Mouse (Mus musculus): ENCODE measurements at regions not wholly inside any gene's neighbourhood (a gene's known extent, or its start where the extent isn't known, plus 50 kb on each side); places are given as distances from the start of the nearest gene placed in this dataset.

DNA sequence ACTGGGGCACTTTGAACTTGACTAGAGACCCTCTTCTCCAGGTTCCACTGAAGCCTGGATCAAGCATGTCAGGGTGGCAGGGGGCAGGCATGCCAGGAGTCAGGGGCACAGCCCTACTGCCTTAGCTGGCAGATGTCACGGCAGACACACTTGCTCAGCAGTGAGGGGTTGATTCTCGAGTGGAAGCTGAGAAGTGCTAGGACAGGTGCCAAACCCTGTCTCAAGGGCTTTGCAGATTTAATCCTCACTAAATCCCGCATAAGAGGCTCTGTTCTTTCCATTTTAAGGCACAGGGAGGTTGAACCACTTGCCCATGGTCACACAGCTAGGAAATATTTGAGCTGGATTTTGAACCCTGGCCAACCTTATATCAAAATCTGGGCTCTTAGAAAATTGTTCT is 223.5 kb upstream of the Mvb12b start:
- no peak for ATAC-seq (replicated peaks; ENCODE audit: low FRiP score, poor library complexity, severe bottlenecking)

DNA sequence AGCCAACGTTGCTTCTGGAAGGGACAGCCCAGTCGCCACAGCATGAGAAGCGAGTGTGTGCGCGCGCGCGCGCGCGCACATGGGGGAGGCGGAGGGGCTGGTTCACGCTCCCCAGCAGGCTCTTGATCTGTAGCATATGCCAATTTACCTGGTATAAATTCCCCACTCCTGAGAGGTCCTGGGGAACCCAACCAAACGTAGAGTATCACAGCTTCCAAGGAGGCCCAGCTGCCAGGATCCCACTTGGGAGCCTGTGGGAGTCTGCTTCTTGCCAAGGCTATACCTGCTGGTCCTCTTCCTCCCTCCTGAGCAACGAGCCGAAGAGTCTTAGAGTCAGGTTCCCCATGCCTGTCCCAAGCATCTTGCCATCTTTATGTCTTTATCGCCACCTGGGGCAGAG is 222.8 kb upstream of the Mvb12b start:
- no peak for ATAC-seq (replicated peaks; ENCODE audit: low FRiP score, poor library complexity, severe bottlenecking)

DNA sequence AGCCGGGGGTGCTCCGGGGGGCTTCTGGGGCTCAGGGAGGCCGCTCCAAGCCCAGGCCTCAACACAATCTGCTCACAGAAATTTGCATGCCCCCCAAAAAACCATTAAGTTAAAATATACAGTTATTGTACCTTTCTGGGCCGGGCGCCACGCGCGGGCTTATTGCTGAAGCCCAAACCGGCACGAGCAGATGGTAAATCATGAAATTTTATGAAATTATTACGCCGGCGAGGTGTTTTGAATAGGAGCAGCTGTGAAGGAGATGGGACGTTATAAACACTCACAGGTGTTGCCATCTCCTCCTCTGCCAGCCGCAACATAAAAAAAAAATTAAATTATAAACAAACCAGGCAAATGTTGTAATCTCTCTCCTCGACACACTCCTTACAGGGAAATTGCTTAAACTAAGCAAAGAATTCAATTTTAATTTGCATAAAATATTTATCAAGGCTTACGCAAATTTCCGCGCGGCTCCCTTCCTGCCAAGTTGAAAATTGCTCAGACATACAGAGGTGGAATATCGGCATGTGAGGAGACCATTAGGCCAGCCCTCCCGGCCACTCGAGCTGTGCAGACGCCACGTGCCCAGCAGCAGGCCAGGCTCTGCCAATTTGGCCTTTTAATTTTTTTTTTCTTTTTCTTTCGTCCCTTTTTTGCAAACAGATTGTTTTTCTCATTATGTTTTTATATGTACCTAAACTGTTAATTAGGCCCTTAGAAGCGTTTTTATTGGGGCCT is 220.0 kb upstream of the Mvb12b start:
- ATAC-seq (replicated peaks; ENCODE audit: low FRiP score, poor library complexity, severe bottlenecking), result no peak

DNA sequence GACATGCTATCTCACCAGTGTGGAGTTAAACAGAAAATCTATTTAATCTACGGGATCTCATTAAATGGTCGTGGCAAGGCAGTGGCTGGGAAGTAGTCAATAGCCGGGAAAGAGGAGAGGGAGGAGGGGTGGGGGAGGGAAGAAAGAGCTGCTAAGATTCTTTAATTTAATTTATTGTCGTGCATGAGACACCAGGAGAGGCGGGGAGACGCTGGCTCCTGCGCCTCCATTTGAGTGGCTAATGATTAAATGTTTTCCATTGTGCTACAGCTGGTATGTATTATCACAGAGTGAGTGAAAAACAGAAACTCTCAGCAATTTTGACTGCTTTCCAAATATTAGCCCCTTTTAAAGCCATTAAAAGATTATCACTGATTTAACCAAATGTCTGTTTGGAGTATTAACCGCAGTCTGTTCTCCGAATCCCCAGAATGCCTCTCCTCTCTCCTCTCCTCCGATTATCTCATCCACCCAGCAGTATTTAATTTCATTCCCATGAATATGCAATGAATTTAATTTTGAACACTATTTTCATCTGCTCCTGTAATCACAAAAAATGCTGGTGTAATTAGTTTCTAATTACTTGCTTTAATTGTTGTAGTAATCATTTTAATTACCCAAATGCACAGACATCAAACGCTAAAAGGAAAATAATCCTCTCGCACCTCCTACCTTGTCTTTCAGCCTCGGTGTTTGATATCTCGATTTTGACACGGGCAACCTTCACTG is 219.3 kb upstream of the Mvb12b start:
- ATAC-seq (replicated peaks; ENCODE audit: low FRiP score, poor library complexity, severe bottlenecking), result no peak

DNA sequence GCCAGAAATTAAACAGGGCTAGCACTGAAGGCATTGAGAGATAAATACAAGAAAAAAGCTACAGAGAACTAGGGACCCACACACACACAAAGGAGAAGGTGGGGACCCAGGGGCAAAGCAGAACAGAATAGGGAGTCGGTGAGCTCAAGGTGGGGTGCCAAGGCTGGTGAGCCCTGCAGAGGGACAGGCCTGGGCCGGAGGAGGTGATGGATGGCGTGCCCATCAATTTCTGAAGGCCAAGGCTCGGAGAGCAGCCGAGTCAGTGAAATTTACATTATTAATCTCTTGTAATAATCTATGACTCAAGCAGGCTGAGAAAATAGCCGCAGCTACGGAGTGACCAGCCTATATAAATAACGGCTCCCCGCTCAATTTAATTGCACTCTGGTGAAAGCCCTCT is 218.5 kb upstream of the Mvb12b start:
- no peak for ATAC-seq (replicated peaks; ENCODE audit: low FRiP score, poor library complexity, severe bottlenecking)

DNA sequence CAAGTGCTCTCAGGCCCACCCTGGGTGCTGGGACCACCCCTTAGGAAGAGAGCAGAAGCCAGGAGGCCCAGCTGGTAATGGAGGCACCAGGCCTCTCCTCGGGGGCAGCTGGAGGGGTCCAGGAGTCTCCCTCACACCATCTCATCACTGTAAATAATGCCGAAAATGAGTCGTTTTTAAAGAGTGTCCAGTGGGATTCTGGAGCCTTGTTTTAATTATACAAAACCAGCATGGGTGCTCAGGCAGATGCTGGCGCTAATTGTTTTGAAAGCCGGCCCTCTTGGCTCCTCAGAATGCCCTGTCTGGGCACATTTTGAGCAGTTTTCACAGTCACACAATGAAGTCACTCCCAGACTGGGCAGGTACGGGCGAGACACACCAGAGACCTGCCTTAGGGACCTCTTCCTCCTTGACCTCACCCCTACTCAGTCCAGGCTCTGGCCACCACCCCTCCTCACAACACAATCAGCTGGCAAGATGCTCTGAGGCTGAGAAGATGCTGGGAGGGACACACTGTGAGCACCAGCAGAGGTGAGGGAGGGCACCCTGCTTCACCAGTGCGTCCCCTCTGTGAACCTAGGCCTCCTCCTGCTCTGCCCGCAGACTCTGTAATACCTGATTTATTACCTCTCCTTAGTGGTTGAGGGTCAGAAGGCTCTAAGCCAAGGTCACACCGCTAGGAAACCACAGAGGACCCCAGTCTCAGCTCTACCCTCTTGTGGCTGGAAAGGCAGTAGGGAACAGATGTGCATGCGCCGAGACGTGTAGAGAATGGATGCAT is 217.7 kb upstream of the Mvb12b start:
- ATAC-seq (replicated peaks; ENCODE audit: low FRiP score, poor library complexity, severe bottlenecking), result no peak

DNA sequence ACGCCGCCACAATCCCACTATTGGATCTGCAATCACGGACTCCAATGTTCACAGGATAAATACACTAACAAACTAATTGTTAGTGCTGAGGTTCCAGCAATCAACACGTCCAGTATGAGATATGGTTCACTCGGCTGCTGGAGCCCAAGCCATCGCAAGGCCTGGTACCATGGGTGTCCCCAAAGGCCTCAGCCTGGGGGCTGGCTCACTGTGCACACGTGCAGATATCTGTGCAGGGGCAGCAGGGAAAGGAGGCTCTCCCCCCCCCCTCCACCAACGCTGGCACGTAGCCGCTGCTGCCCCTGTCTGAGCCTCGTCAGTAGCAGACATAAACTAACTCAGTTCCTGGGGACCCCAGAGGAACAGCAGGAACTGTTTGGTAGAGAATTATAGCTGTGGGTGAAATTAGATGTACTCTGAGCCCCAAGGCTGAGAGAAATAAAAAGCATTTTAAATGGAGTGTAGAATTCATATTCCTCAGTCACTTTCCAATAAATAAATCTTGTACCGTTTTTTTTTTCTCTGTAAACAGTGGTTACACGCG is 210.3 kb upstream of the Mvb12b start:
- no peak for ATAC-seq (replicated peaks; ENCODE audit: low FRiP score, poor library complexity, severe bottlenecking)

DNA sequence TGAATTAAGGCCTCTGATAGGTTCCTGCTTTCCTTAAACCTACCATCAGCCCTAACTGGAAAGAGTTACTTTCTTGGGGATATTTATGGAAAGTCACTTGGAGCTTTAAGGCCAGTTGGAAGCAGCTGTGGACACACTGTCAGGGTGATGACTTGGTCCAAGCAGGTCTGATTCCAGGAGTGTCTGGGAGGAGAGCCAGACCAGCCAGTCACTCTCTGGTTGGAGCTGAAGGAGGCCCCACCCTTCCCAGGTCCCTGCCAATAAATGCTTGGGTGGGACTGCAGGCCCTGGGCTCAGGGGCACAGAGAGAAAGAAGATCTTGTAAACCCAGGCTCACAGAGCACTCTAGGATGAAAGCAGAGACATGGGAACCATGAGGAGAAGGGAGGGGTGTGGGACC is 208.8 kb upstream of the Mvb12b start:
- no peak for ATAC-seq (replicated peaks; ENCODE audit: low FRiP score, poor library complexity, severe bottlenecking)

DNA sequence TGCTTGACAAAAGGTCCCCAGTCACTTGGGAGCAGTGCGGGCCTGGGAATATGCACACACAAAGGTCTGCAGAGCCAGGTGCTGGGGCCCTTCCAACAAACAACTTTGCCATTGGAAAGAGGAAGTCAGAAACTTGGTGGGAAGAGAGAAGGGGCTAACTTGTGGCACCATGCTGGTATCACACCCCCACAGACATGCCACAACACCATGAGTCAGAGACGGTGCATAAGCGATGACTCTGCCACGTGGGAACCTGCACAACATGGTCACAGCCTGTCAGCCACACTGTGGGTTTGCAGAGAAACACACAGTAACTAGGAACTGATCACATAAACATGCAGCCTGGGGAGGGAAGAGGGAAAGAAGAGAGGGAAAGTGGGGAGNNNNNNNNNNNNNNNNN is 201.1 kb upstream of the Mvb12b start:
- ATAC-seq (replicated peaks; ENCODE audit: low FRiP score, poor library complexity, severe bottlenecking), result no peak

DNA sequence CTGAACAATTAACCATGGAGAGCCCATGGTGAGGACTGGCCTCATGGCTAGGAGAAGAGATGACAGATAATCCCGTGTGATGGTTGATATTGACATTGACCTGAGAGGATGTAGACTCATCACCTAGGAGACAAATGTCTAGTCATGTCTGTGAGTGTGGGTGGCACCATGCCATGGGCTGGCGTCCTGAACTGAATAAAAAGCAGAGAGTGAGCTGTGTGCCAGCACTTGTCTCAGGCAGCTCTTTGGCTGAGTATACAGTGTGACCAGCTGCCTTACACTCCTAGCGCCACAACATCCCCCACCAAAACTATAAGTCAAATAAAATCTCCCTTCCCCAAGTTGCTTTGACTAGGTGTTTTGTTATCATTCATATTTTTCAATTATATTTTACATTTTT is 198.4 kb upstream of the Mvb12b start:
- no peak for ATAC-seq (replicated peaks; ENCODE audit: low FRiP score, poor library complexity, severe bottlenecking)

DNA sequence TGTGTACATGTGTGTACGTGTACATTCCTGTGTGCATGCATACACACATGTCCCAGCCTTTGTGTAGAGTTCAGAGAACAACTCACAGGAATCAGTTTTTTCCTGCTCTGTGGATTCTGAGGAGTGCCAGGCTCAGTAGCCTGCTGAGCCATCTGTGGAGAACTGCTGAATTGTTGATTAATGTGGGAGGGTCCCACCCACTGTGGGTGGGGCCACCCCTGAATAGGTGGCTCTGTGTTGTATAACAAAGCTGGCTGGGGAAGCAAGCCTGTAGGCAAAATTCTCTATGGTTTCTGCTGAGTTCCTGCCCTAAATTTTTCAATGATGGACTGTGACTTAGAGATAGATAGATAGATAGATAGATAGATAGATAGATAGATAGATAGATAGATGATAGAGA is 196.8 kb upstream of the Mvb12b start:
- ATAC-seq (replicated peaks; ENCODE audit: low FRiP score, poor library complexity, severe bottlenecking), result no peak

DNA sequence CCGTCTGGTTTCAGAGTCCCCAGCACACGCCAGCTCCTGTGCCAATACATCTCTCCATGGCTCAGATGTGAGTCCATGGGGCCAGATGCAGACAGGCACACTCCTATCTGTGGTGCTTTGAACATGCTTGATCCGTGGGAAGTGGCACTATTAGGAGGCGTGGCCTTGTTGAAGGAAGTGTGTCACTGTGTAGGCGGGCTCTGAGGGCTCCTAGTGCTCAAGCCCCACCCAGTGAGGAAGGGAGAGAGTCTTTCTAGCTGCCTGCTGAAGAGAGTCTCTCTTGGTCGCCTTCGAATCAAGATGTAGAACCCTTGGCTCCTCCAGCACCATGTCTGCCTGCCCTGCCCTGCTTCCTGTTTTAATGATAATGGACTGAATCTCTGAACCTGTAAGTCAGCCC is 194.7 kb upstream of the Mvb12b start:
- ATAC-seq (replicated peaks; ENCODE audit: low FRiP score, poor library complexity, severe bottlenecking), result no peak

DNA sequence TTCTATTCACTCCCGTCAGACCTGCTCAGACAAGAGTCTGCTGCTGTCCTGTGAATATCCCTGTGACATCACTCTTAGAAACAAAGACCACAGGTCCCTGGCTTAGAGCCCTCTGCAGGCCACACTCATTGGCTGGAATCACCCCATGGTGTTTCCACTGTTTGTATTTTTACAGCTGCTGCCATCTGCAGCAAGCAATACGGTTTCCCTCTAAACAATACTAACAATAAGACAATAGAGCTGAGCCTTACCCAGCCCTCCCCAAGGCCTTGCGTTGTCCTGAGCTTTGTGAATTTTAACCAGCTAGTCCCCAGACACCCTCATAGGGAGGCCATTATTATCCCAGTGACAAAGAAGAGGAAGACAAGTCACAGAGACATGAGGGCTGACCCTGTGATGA is 192.4 kb upstream of the Mvb12b start:
- no peak for ATAC-seq (replicated peaks; ENCODE audit: low FRiP score, poor library complexity, severe bottlenecking)

DNA sequence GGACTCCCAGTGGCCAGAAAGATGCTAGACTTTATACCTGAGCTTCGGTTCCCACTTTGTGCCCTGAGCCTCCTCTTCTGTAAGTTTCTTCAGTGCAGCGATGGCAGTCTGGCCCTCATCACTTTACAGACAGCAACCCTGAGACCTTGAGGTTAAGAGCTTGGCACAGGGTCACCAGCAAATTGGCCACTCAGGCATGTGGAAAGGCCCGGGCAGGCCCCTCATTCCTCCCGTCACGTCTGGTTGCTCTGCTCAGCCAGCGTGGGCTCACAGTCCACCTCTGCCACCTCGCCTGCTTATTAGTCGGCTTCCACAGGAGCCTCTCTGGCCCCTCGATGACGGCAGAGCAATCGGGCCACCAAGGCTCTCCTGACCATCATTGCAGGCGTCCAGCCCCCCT is 191.5 kb upstream of the Mvb12b start:
- ATAC-seq (replicated peaks; ENCODE audit: low FRiP score, poor library complexity, severe bottlenecking), result no peak

DNA sequence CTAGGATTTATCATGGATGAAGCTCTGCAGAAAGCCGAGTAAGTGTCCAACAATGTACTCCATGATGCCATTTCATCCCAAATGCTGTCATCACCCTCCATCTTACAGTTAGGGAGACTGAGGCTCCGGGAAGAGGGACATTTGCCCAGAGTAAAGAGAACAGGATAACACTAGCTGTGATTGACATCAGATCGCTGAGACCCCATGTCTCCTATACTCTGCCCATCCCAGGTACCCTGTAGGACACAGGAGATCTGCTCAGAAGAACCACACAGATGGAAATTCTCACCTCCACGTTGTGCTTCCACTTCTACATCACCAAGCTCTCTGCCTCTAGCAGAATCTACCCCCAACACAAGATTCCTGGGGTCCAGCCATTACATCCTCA is 191.1 kb upstream of the Mvb12b start:
- ATAC-seq (replicated peaks; ENCODE audit: low FRiP score, poor library complexity, severe bottlenecking), result no peak

DNA sequence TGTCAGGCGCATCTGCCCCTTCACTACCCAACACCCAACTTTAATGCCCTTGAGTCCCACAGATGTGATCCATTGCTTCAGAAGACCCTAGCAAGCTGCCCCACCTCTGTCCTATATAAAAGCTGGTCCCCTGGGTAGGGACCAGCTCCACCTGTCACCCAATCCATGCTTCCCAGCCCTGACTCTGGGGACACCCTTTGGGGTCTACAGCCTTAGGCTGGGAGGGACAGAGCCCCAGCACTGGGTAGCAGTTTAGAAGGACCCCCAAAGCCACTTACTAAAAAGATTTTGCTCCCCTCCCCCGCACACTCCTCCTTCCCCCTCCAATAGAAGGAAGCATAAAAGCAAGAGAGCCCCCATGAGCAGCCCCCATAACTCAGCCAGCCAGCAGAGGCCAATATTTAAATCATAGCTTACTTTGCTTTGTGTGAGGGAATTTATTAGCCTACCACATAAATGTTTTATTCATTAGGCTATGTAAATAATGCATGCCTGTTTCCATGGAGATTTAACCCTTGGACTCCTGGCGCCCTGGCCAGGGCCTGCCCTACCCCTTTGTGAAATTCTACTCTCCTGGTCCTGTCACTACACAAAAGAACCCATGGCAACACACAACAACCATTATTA is 190.6 kb upstream of the Mvb12b start:
- no peak for ATAC-seq (replicated peaks; ENCODE audit: low FRiP score, poor library complexity, severe bottlenecking)

DNA sequence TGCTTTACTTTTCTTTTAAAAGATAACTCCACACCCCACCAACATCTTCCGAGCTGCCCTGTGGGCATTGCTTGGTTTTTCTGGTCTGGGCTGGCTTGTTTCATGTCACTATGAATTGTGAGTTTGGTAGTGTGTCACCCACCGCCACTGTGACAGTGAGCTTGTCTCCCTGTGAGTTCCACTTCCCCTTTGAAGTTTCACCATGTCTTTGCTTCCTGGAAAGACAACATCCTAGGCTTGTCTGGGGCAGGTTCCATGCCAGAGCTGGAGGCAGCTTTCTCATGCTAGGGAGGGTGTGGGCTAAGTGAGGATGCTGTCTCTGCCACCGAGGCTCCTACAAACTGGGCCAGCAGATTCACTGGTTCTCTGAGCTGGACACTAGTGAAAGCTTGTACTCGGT is 188.6 kb upstream of the Mvb12b start:
- no peak for ATAC-seq (replicated peaks; ENCODE audit: low FRiP score, poor library complexity, severe bottlenecking)

DNA sequence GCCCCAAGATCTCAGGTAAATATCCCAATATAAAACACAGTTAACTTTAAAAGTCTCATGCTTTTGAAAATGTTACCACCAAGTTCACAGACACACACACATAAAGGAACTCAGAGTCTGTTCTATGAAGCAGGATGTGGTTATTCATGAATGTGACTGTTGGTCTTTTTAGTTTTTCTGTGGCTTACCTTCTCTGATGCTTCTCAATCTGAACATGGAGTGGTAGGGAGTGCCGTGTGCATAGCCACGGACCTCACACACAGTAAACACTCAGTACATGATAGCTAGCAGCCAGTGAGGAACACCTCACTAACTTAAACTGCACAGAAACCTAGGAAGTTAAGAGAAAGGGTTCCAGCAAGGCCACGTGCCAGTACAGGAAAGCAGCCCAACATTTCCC is 186.3 kb upstream of the Mvb12b start:
- ATAC-seq (replicated peaks; ENCODE audit: low FRiP score, poor library complexity, severe bottlenecking), result no peak

DNA sequence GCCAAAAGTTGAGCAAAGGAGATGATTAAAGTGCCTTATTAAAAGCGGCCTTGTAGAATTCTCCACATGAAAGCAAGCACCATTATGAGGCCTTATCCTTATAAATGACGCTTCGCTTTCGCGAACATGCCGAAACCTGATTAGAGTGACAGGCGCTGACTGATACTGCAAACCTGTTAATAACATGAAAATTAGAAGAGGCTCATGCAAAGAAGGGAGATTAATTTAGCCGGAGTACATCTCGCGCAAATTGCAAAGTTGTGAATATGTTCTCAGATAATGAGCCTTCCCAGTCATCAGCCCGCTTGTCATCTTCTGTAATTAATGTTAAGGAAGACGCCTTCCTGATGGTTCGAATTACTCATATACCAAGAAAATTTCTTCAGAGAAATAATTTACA is 177.8 kb upstream of the Mvb12b start:
- no peak for ATAC-seq (replicated peaks; ENCODE audit: low FRiP score, poor library complexity, severe bottlenecking)

DNA sequence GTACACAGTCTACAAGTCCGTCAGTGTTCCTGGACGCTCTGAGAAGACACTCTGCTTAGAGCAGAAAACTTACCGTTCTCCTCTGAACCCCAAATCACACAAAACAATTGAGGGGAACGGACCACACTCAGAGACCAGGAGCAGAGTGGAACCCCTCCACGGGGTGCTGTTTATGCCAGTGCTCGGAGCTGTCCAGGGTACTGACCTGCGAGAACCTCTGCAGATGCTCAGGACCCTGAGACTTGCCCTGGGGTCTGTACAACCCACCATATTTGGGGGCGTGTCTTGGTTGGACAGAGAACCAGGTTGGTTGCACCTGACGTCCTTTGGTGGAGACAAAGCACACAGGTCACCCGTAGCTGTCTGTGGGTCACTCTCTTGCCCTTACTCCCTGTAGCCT is 177.3 kb upstream of the Mvb12b start:
- no peak for ATAC-seq (replicated peaks; ENCODE audit: low FRiP score, poor library complexity, severe bottlenecking)
